Mouse (Mus musculus): ENCODE measurements at regions not wholly inside any gene's neighbourhood (a gene's known extent, or its start where the extent isn't known, plus 50 kb on each side); places are given as distances from the start of the nearest gene placed in this dataset.

DNA sequence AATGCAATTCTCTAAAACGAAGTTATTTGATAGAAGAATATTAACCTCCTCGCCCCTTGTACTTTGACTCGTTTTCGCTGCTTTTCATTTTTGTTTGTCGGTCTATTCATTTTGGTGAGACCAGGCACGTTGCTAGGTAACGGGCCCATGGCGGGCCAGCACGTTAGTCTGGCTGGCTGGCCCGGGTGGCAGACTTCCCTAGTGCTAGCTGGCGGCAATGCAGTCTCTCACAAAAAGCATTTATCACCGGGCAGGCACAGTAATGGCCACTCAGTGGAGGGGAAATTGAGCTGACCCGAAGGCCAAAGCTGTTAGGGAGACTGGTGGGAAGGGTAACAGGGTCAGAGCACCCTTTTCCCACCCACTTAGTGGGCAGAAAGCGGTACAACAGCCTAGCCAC lies 163.7 kb downstream of the Gm12689 start:
- Histone ChIP-seq H3K27me3 (ENCODE audit: control insufficient read depth, insufficient read depth, low read length, poor library complexity, severe bottlenecking) (no peaks in the 10 kb centered on the region), H3K4me3 (ENCODE audit: low read depth, low read length) (no peak overlapping the region), H3K27ac (ENCODE audit: insufficient read depth, low read length) (no peak overlapping the region), H3K4me1 (ENCODE audit: control insufficient read depth, insufficient read depth, low read length) (no peaks in the 10 kb centered on the region), H3K36me3 (ENCODE audit: control insufficient read depth, insufficient read depth, low read length, poor library complexity, severe bottlenecking) (no peaks in the 10 kb centered on the region), H3K9me3 (replicated peaks; ENCODE audit: control insufficient read depth, insufficient read depth, low read length, poor library complexity, severe bottlenecking) (no peaks in the 10 kb centered on the region), H3K9ac (ENCODE audit: low read depth, poor library complexity, severe bottlenecking) (no peak overlapping the region)
- TF ChIP-seq EP300 (IDR thresholded peaks at IDR 0.05; ENCODE audit: insufficient read depth, low read depth, low read length), result no peak
- TF ChIP-seq CTCF (IDR thresholded peaks at IDR 0.05; ENCODE audit: low read depth, low read length), result no peak
- TF ChIP-seq POLR2A (IDR thresholded peaks at IDR 0.05; ENCODE audit: insufficient read depth, low read length), result no peak

- Histone ChIP-seq H3K36me3 (ENCODE audit: control insufficient read depth, insufficient read depth, low read length, poor library complexity, severe bottlenecking) (no peaks in the 10 kb centered on the region), H3K9ac (ENCODE audit: low read depth, poor library complexity, severe bottlenecking) (no peak overlapping the region), H3K4me3 (ENCODE audit: low read depth, low read length) (no peak overlapping the region), H3K9me3 (replicated peaks; ENCODE audit: control insufficient read depth, insufficient read depth, low read length, poor library complexity, severe bottlenecking) (no peaks in the 10 kb centered on the region), H3K4me1 (ENCODE audit: control insufficient read depth, insufficient read depth, low read length) (no peaks in the 10 kb centered on the region), H3K27me3 (ENCODE audit: control insufficient read depth, insufficient read depth, low read length, poor library complexity, severe bottlenecking) (no peaks in the 10 kb centered on the region), H3K27ac (ENCODE audit: insufficient read depth, low read length) (no peak overlapping the region)
- TF ChIP-seq EP300 (IDR thresholded peaks at IDR 0.05; ENCODE audit: insufficient read depth, low read depth, low read length), result no peak
- TF ChIP-seq POLR2A (IDR thresholded peaks at IDR 0.05; ENCODE audit: insufficient read depth, low read length), result no peak
- TF ChIP-seq CTCF (IDR thresholded peaks at IDR 0.05; ENCODE audit: low read depth, low read length), result no peak
Measured at GRCm38 (mm10) chr4:99465493-99465892, 169.8 kb downstream of the Gm12689 start.

DNA sequence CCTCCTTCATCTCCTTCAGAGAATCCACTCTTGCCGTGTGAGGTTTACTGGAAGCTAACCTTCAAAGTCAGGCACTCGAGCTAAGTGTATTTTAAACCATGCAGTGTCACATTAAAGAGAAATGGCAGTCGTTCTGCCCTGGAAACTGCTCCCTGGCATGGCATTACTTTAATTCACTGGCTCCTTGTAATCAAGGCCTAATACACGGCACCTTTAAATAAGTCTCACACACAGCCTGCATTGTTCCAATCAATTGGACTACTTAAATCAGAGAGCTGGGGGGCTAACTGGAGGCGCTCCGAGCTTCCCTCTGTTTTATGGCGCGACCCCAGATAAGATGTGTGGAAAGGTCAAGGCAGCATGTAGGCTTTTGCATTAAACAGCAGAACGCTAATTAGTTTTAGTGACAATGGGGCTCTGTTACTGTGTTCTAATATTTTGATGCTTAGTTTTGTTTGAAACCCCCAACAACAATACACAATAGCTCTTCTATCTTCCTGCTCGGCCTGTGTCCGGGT lies 180.1 kb downstream of the Gm12689 start:
- H3K9me3 ChIP-seq (replicated peaks; ENCODE audit: control insufficient read depth, insufficient read depth, low read length, poor library complexity, severe bottlenecking), result 0 out of 2 replicates have a peak, but pooled peaks cover 3% of the 10 kb centered on the region
- H3K27me3 ChIP-seq (ENCODE audit: control insufficient read depth, insufficient read depth, low read length, poor library complexity, severe bottlenecking), result peaks cover 2% of the 10 kb centered on the region; the same call in 1 of the 2 replicates
- no peaks in the 10 kb centered on the region for H3K36me3 ChIP-seq (ENCODE audit: control insufficient read depth, insufficient read depth, low read length, poor library complexity, severe bottlenecking)
- TF ChIP-seq CTCF (IDR thresholded peaks at IDR 0.05; ENCODE audit: low read depth, low read length) (no peak), POLR2A (IDR thresholded peaks at IDR 0.05; ENCODE audit: insufficient read depth, low read length) (no peak), EP300 (IDR thresholded peaks at IDR 0.05; ENCODE audit: insufficient read depth, low read depth, low read length) (no peak)
- no peak overlapping the region for H3K4me3 ChIP-seq (ENCODE audit: low read depth, low read length)
- H3K9ac ChIP-seq (ENCODE audit: low read depth, poor library complexity, severe bottlenecking), result no peak overlapping the region
- H3K4me1 ChIP-seq (ENCODE audit: control insufficient read depth, insufficient read depth, low read length), result no peaks in the 10 kb centered on the region
- H3K27ac ChIP-seq (ENCODE audit: insufficient read depth, low read length), result no peak overlapping the region

- no peak overlapping the region for H3K27ac ChIP-seq (ENCODE audit: insufficient read depth, low read length)
- H3K9ac ChIP-seq (ENCODE audit: low read depth, poor library complexity, severe bottlenecking), result no peak overlapping the region
- no peaks in the 10 kb centered on the region for H3K27me3 ChIP-seq (ENCODE audit: control insufficient read depth, insufficient read depth, low read length, poor library complexity, severe bottlenecking)
- TF ChIP-seq EP300 (IDR thresholded peaks at IDR 0.05; ENCODE audit: insufficient read depth, low read depth, low read length), result no peak
- no peak for TF ChIP-seq POLR2A (IDR thresholded peaks at IDR 0.05; ENCODE audit: insufficient read depth, low read length)
- TF ChIP-seq CTCF (IDR thresholded peaks at IDR 0.05; ENCODE audit: low read depth, low read length), result no peak
- no peaks in the 10 kb centered on the region for H3K4me1 ChIP-seq (ENCODE audit: control insufficient read depth, insufficient read depth, low read length)
- H3K4me3 ChIP-seq (ENCODE audit: low read depth, low read length), result no peak overlapping the region
- 0 out of 2 replicates have a peak, but pooled peaks cover under 1% of the 10 kb centered on the region for H3K9me3 ChIP-seq (replicated peaks; ENCODE audit: control insufficient read depth, insufficient read depth, low read length, poor library complexity, severe bottlenecking)
- H3K36me3 ChIP-seq (ENCODE audit: control insufficient read depth, insufficient read depth, low read length, poor library complexity, severe bottlenecking), result no peaks in the 10 kb centered on the region
Measured at GRCm38 (mm10) chr4:99484271-99484670, 171.8 kb upstream of the Foxd3 start.

GRCm38 (mm10) chr4:99491536-99492514 lies 164.3 kb upstream of the Foxd3 start:
- TF ChIP-seq POLR2A (IDR thresholded peaks at IDR 0.05; ENCODE audit: insufficient read depth, low read length) (no peak), CTCF (IDR thresholded peaks at IDR 0.05; ENCODE audit: low read depth, low read length) (no peak), EP300 (IDR thresholded peaks at IDR 0.05; ENCODE audit: insufficient read depth, low read depth, low read length) (no peak)
- no peaks in the 10 kb centered on the region for H3K4me1 ChIP-seq (ENCODE audit: control insufficient read depth, insufficient read depth, low read length)
- H3K9ac ChIP-seq (ENCODE audit: low read depth, poor library complexity, severe bottlenecking), result no peak overlapping the region
- no peak overlapping the region for H3K4me3 ChIP-seq (ENCODE audit: low read depth, low read length)
- H3K27ac ChIP-seq (ENCODE audit: insufficient read depth, low read length), result no peak overlapping the region
- no peaks in the 10 kb centered on the region for H3K36me3 ChIP-seq (ENCODE audit: control insufficient read depth, insufficient read depth, low read length, poor library complexity, severe bottlenecking)
- no peaks in the 10 kb centered on the region for H3K27me3 ChIP-seq (ENCODE audit: control insufficient read depth, insufficient read depth, low read length, poor library complexity, severe bottlenecking)
- 0 out of 2 replicates have a peak, but pooled peaks cover 2% of the 10 kb centered on the region for H3K9me3 ChIP-seq (replicated peaks; ENCODE audit: control insufficient read depth, insufficient read depth, low read length, poor library complexity, severe bottlenecking)

All from ES-Bruce4 (cell line).